Mouse (Mus musculus) forebrain, postnatal 0 days (tissue): ENCODE measurements at regions not wholly inside any gene's neighbourhood (a gene's known extent, or its start where the extent isn't known, plus 50 kb on each side); places are given as distances from the start of the nearest gene placed in this dataset.

Source experiments
- ATAC-seq: fragments of 200-750 bp; cut with Nextera tagmentation; 2 replicates; pipeline ENCODE4 v1.8.0; 2017; ENCODE audit warnings: mild to moderate bottlenecking, moderate library complexity
- DNase-seq: peaks from one replicate; pipeline ENCODE4 v3.0.0-alpha.2; 2015
- H3K27ac ChIP-seq: fragments of 300-500 bp; sonication (generic); 2 replicates; pipeline ENCODE4 v1.5.1; 2014; ENCODE audit warnings: low read depth, mild to moderate bottlenecking, antibody characterized with exemption, low read length, moderate library complexity, mixed read lengths
- H3K27me3 ChIP-seq: fragments of 300-500 bp; sonication (generic); 2 replicates; pipeline ENCODE4 v1.6.1; 2014; ENCODE audit warnings: mild to moderate bottlenecking, low read length, mixed read lengths; ENCODE audit not compliant: insufficient read depth
- H3K36me3 ChIP-seq: fragments of 300-500 bp; sonication (generic); 2 replicates; pipeline ENCODE4 v1.6.1; 2014; ENCODE audit warnings: mild to moderate bottlenecking, moderate library complexity; ENCODE audit not compliant: insufficient read depth
- H3K4me1 ChIP-seq: fragments of 300-500 bp; sonication (generic); 2 replicates; pipeline ENCODE4 v1.6.1; 2014; ENCODE audit warnings: antibody characterized with exemption; ENCODE audit not compliant: insufficient read depth
- H3K4me2 ChIP-seq: fragments of 300-500 bp; sonication (generic); 2 replicates; pipeline ENCODE4 v1.6.1; 2014; ENCODE audit warnings: low read depth, mild to moderate bottlenecking, moderate library complexity
- H3K4me3 ChIP-seq: fragments of 300-500 bp; sonication (generic); 2 replicates; pipeline ENCODE4 v1.5.1; 2014; ENCODE audit warnings: low read depth, low read length, mixed read lengths
- H3K9ac ChIP-seq: fragments of 300-500 bp; sonication (generic); 2 replicates; pipeline ENCODE4 v1.6.1; 2014; ENCODE audit warnings: mild to moderate bottlenecking
- H3K9me3 ChIP-seq: fragments of 300-500 bp; sonication (generic); 2 replicates; pipeline ENCODE4 v1.6.1; 2016; ENCODE audit warnings: low read length
- CTCF ChIP-seq: sonication (generic); IDR thresholded peaks from 2 replicates; pipeline ENCODE4 v1.5.1; 2016; ENCODE audit warnings: antibody characterized with exemption, control low read depth, low read depth
- WGBS: fragments of 180-500 bp; shearing (Covaris S2); extraction: QIAGEN DNeasy Blood & Tissue Kit; methylation state at CpG from one replicate; pipeline ENCODE4 v1.1.7; 2014; 5-methylcytosine and 5-hydroxymethylcytosine counted together

GRCm38 (mm10) chr4:125315818-125316217 lies 174.7 kb upstream of the Grik3 start:
- H3K36me3 ChIP-seq = no peaks in the 10 kb centered on the region
- H3K27ac ChIP-seq = no peak overlapping the region
- no peaks in the 10 kb centered on the region for H3K9me3 ChIP-seq
- TF ChIP-seq CTCF = no peak
- H3K9ac ChIP-seq = no peak overlapping the region
- H3K4me3 ChIP-seq = no peak overlapping the region
- peak; percentile 76 for ATAC-seq
- no peaks in the 10 kb centered on the region; the same call in 1 of the 2 replicates for H3K27me3 ChIP-seq
- H3K4me2 ChIP-seq = no peak overlapping the region
- peak; percentile 71 for DNase-seq
- H3K4me1 ChIP-seq = peaks cover 24% of the 10 kb centered on the region
- 17% methylated on average over 6 of the region's 6 CpGs for WGBS

DNA sequence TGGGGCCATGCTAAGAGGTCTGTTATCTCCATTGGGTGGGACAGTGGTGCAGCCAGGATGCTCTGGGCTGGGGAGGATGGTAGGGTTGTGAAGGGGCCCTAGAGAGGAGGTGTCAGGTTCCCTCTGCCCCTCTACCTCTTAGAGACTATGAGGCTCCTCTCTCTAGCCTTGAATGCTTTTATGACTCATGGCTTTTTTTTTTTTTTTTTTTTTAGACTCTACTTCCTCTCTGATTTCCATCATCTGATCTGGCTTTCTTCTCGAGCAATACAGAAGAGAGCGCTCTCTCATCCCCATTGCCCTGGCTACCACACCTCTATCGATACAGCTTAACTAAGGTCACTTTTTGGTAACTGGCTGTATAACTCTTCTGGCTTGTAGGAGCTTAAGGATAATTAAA lies 176.6 kb upstream of the Grik3 start:
- no peaks in the 10 kb centered on the region; the same call in 1 of the 2 replicates for H3K27me3 ChIP-seq
- no peak for TF ChIP-seq CTCF
- WGBS = 75% methylated on average over 3 of the region's 3 CpGs
- no peak overlapping the region for H3K9ac ChIP-seq
- DNase-seq = no peak
- no peaks in the 10 kb centered on the region for H3K36me3 ChIP-seq
- no peak overlapping the region for H3K4me2 ChIP-seq
- H3K27ac ChIP-seq = no peak overlapping the region
- peaks cover 19% of the 10 kb centered on the region for H3K4me1 ChIP-seq
- ATAC-seq = no peak
- no peaks in the 10 kb centered on the region for H3K9me3 ChIP-seq
- H3K4me3 ChIP-seq = no peak overlapping the region

DNA sequence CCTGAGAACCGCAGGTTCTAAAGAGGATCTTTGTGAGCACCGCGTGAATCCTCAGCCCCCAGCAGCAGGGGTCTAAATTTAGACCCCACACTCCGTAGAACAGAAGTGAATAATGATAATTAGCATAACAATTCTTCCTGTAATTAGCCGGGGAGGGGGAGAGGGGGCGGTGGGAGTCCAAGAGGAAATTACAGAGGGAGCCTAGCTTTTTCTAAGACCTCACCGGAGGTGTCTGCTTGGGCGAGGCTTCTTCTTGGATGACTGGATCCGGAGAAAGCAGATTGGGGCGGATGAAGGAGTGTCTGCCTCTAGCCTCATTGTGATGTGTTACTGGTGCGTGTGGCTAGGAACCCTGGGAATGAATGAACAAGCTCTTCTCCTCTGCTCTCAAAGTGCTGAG lies 177.2 kb upstream of the Grik3 start:
- Histone ChIP-seq H3K9ac (no peak overlapping the region), H3K4me3 (no peak overlapping the region), H3K27ac (no peak overlapping the region; the same call in 1 of the 2 replicates), H3K9me3 (no peaks in the 10 kb centered on the region), H3K27me3 (no peaks in the 10 kb centered on the region; the same call in 1 of the 2 replicates), H3K4me2 (no peak overlapping the region), H3K4me1 (peaks cover 15% of the 10 kb centered on the region), H3K36me3 (no peaks in the 10 kb centered on the region)
- no peak for TF ChIP-seq CTCF
- ATAC-seq = peak; percentile 52; the same call in 1 of the 2 replicates
- WGBS = 1% methylated on average over 11 of the region's 11 CpGs
- DNase-seq = peak; percentile 50

- Histone ChIP-seq H3K9me3 (no peaks in the 10 kb centered on the region), H3K27me3 (no peaks in the 10 kb centered on the region), H3K4me3 (no peak overlapping the region), H3K9ac (no peak overlapping the region), H3K4me1 (no peaks in the 10 kb centered on the region), H3K4me2 (no peak overlapping the region), H3K27ac (no peak overlapping the region), H3K36me3 (no peaks in the 10 kb centered on the region)
- DNase-seq (no peak), ATAC-seq (no peak)
- WGBS = 16% methylated on average over 8 of the region's 8 CpGs
- TF ChIP-seq CTCF = no peak
Observed at GRCm38 (mm10) chr4:125308171-125308570, 180.5 kb upstream of the Zc3h12a start.

- Histone ChIP-seq H3K4me3 (no peak overlapping the region), H3K9me3 (no peaks in the 10 kb centered on the region), H3K27me3 (no peaks in the 10 kb centered on the region), H3K4me2 (no peak overlapping the region), H3K27ac (no peak overlapping the region), H3K9ac (no peak overlapping the region), H3K4me1 (peaks cover 5% of the 10 kb centered on the region; the same call in 1 of the 2 replicates), H3K36me3 (no peaks in the 10 kb centered on the region)
- 78% methylated on average over 6 of the region's 6 CpGs for WGBS
- no peak for DNase-seq
- ATAC-seq = no peak
- TF ChIP-seq CTCF = no peak
Observed at GRCm38 (mm10) chr4:125305766-125306165, 178.1 kb upstream of the Zc3h12a start.

- no peaks in the 10 kb centered on the region for H3K36me3 ChIP-seq
- TF ChIP-seq CTCF = no peak
- H3K27ac ChIP-seq = no peak overlapping the region
- H3K9ac ChIP-seq = no peak overlapping the region
- no peak for DNase-seq
- WGBS = 66% methylated on average over 7 of the region's 7 CpGs
- H3K4me2 ChIP-seq = no peak overlapping the region
- H3K27me3 ChIP-seq = no peaks in the 10 kb centered on the region
- H3K4me3 ChIP-seq = no peak overlapping the region
- ATAC-seq = no peak
- H3K4me1 ChIP-seq = peaks cover 5% of the 10 kb centered on the region; the same call in 1 of the 2 replicates
- H3K9me3 ChIP-seq = no peaks in the 10 kb centered on the region
Observed at GRCm38 (mm10) chr4:125302660-125303059, 175.0 kb upstream of the Zc3h12a start.

DNA sequence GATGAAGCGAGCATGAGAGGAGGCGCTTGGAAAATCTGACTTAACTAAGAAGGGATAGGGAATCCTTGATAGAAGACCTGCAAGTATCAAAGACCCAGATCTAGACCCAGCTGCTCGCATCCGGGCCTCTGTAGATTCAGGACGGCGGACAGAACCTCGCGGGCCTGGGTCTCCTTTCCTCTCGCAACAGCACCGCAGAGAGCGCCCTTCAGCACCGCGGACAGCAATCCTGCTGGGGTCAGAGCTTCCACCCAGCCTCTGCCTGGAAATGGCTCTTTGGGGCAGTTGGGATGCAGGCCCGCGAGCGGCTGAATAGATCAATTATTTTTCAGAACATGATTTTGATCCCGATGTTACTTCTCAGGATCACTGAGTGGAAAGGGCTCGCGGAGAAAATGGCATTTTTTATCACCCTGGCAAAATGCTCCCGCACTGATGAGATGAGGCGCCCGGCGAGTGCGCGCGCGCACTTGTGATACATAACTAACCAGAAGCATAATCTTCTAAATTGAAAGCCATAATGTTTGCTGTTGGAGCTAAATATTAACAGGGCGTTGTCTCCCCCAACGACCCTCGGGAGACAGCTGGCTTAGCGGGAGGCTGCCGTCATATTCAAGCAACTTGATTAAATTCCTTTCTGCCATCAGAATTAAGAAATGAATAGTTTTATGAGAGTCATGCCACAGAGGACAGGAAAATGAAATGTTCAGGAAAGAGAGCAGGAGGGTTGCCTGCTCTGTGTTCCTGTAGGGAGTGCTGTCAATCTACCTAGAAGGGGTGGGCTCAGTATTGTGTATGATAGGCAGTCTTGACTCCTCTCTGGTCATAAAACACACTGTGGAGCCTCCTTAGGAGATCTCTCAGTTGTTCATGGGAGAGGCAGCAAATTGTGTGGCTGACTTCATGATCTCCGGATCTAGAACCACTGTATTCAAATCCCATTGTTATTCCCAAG lies 173.1 kb upstream of the Zc3h12a start:
- H3K9ac ChIP-seq = 0 out of 2 replicates have a peak overlapping the region, but pooled peaks have one; percentile 28
- H3K27ac ChIP-seq = 0 out of 2 replicates have a peak overlapping the region, but pooled peaks have one; percentile 15
- peaks cover 5% of the 10 kb centered on the region; the same call in 1 of the 2 replicates for H3K4me1 ChIP-seq
- H3K4me3 ChIP-seq = 0 out of 2 replicates have a peak overlapping the region, but pooled peaks have one; percentile 5
- no peaks in the 10 kb centered on the region for H3K36me3 ChIP-seq
- ATAC-seq (no peak), DNase-seq (no peak)
- TF ChIP-seq CTCF = no peak
- H3K4me2 ChIP-seq = peak overlapping the region; percentile 32
- H3K27me3 ChIP-seq = no peaks in the 10 kb centered on the region
- 16% methylated on average over 33 of the region's 33 CpGs for WGBS
- no peaks in the 10 kb centered on the region for H3K9me3 ChIP-seq
